11 mouse cellular contexts compared by ENCODE assay signal in the genomic region with DNA sequence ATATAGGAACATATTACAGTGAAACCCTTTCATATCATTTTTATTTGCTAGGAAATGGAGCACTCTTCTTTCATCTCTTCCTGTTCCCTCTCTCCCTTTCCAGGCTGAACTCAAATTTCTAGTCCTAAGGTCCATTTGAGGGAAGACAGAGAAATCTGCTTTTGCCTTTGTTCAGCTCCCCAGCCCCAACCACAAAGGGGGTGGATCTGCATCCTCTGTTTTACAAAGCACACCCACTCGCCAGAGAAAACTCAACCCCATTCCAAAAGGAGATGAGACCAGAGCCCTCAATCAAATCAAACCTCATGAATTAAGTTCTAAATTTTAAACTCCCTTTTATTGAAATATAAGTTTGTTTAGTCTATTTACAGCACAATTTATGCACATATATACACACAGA. TPM values are rescaled to one million over a fixed set of nuclear protein-coding genes. Genes with fewer than 3 reads are reported as not detected.
DNase-seq lines count a peak whose midpoint lies in the region; ATAC-seq lines count a peak whose summit lies in the region.
"Had no signal": no experiment of that assay in that cellular context is flagged by ENCODE, and none has a peak within 500 bp of the region (broad histone marks: within the 10 kb centered on the region; RNA-seq: fewer than 3 reads in every experiment).

No protein-coding gene starts in this region.

- no peaks in the 10 kb centered on the region for H3K9me3 ChIP-seq in kidney, embryonic 16.5 days (ENCODE audit: low read length)
- no peaks in the 10 kb centered on the region for H3K9me3 ChIP-seq in forebrain, embryonic 15.5 days
- no peaks in the 10 kb centered on the region for H3K9me3 ChIP-seq in limb, embryonic 12.5 days
- no peaks in the 10 kb centered on the region for H3K9me3 ChIP-seq in neural tube, embryonic 14.5 days (ENCODE audit: control insufficient read depth, low read length)
- H3K9me3 ChIP-seq: liver, embryonic 15.5 days; megakaryocyte, embryonic 14.5 days had no signal

- DNase-seq in kidney, adult 11 months = no peak
- no peak for DNase-seq in natural killer cell, adult 2 months (ENCODE audit: low spot score in 2 of 2)
- DNase-seq in left cerebral cortex, adult 11 months (ENCODE audit: low spot score) = no peak
- no peak for DNase-seq in heart, postnatal 25 days (ENCODE audit: low spot score)
- DNase-seq: layer of hippocampus, adult 9-11 months had no signal

- intact Hi-C loops in heart, postnatal 25 days (cut with DNase I) = no loop called here

- H3K36me3 ChIP-seq in kidney, embryonic 16.5 days (ENCODE audit: insufficient read depth, low read length) = no peaks in the 10 kb centered on the region
- peaks cover 5% of the 10 kb centered on the region; the same call in 1 of the 2 replicates for H3K36me3 ChIP-seq in forebrain, embryonic 15.5 days
- no peaks in the 10 kb centered on the region for H3K36me3 ChIP-seq in limb, embryonic 12.5 days
- H3K36me3 ChIP-seq in neural tube, embryonic 14.5 days (ENCODE audit: control insufficient read depth, insufficient read depth, low read length) = no peaks in the 10 kb centered on the region
- H3K36me3 ChIP-seq: liver, embryonic 15.5 days had no signal

- H3K9ac ChIP-seq in kidney, embryonic 16.5 days (replicated peaks; ENCODE audit: low read length) = no peak overlapping the region
- H3K9ac ChIP-seq in forebrain, embryonic 15.5 days (replicated peaks) = peak overlapping the region; percentile 31; the same call in 1 of the 2 replicates
- no peak overlapping the region for H3K9ac ChIP-seq in limb, embryonic 12.5 days (replicated peaks)
- peak overlapping the region; percentile 50; the same call in 1 of the 2 replicates for H3K9ac ChIP-seq in neural tube, embryonic 14.5 days (replicated peaks; ENCODE audit: low read depth, low read length)
- H3K9ac ChIP-seq: liver, embryonic 15.5 days had no signal

- no peak for ATAC-seq in kidney, embryonic 16.5 days (ENCODE audit: low FRiP score, low TSS enrichment)
- no peak for ATAC-seq in forebrain, embryonic 15.5 days (replicated peaks)
- ATAC-seq in limb, embryonic 12.5 days (ENCODE audit: insufficient number of reproducible peaks, insufficient read depth, low FRiP score, low TSS enrichment, low read depth) = no peak
- ATAC-seq in neural tube, embryonic 14.5 days (ENCODE audit: low read depth) = no peak

- no peaks in the 10 kb centered on the region for H3K27me3 ChIP-seq in kidney, embryonic 16.5 days (ENCODE audit: insufficient read depth, low read length)
- H3K27me3 ChIP-seq in forebrain, embryonic 15.5 days = no peaks in the 10 kb centered on the region
- no peaks in the 10 kb centered on the region for H3K27me3 ChIP-seq in limb, embryonic 12.5 days
- H3K27me3 ChIP-seq in neural tube, embryonic 14.5 days (ENCODE audit: control insufficient read depth, insufficient read depth, low read length) = no peaks in the 10 kb centered on the region

- WGBS in kidney, embryonic 16.5 days = 55% methylated on average over 1 of the region's 1 CpGs
- WGBS in forebrain, embryonic 15.5 days = 9% methylated on average over 1 of the region's 1 CpGs
- 25% methylated on average over 1 of the region's 1 CpGs for WGBS in limb, embryonic 12.5 days
- WGBS in neural tube, embryonic 14.5 days = 11% methylated on average over 1 of the region's 1 CpGs

- 0 out of 2 replicates have a peak overlapping the region, but pooled peaks have one; percentile 8 for H3K4me3 ChIP-seq in kidney, embryonic 16.5 days (ENCODE audit: low read length)
- H3K4me3 ChIP-seq in forebrain, embryonic 15.5 days = peak overlapping the region; percentile 88
- H3K4me3 ChIP-seq in limb, embryonic 12.5 days (replicated peaks) = peak overlapping the region; percentile 80
- H3K4me3 ChIP-seq in neural tube, embryonic 14.5 days (ENCODE audit: low read depth, low read length) = peak overlapping the region; percentile 86

- 0 out of 2 replicates have a peak overlapping the region, but pooled peaks have one; percentile 27 for H3K4me2 ChIP-seq in kidney, embryonic 16.5 days (replicated peaks; ENCODE audit: low read depth, low read length)
- peak overlapping the region; percentile 62 for H3K4me2 ChIP-seq in forebrain, embryonic 15.5 days (replicated peaks)
- peak overlapping the region; percentile 97 for H3K4me2 ChIP-seq in limb, embryonic 12.5 days
- H3K4me2 ChIP-seq in neural tube, embryonic 14.5 days (ENCODE audit: low read depth, low read length) = peak overlapping the region; percentile 85

- peaks cover 39% of the 10 kb centered on the region for H3K4me1 ChIP-seq in kidney, embryonic 16.5 days (ENCODE audit: insufficient read depth, low read length)
- H3K4me1 ChIP-seq in forebrain, embryonic 15.5 days = peaks cover 26% of the 10 kb centered on the region
- H3K4me1 ChIP-seq in limb, embryonic 12.5 days (replicated peaks) = peaks cover 37% of the 10 kb centered on the region
- H3K4me1 ChIP-seq in neural tube, embryonic 14.5 days (ENCODE audit: control insufficient read depth, insufficient read depth, low read length) = peaks cover 20% of the 10 kb centered on the region

- H3K27ac ChIP-seq in kidney, embryonic 16.5 days (ENCODE audit: low read length) = no peak overlapping the region
- peak overlapping the region; percentile 34; the same call in 1 of the 2 replicates for H3K27ac ChIP-seq in forebrain, embryonic 15.5 days (replicated peaks)
- H3K27ac ChIP-seq in limb, embryonic 12.5 days = no peak overlapping the region; the same call in 1 of the 2 replicates
- peak overlapping the region; percentile 55; the same call in 1 of the 2 replicates for H3K27ac ChIP-seq in neural tube, embryonic 14.5 days (ENCODE audit: low read depth, low read length)
- H3K27ac ChIP-seq: liver, embryonic 15.5 days had no signal

RNA-seq across cellular contexts. Expression of gene Fjx1, which starts 3.2 kb away (rescaled TPM):
- polyA plus RNA-seq in kidney, embryonic 16.5 days (2015; fragmentation: Nextera tagmentation; extraction: Ambion mirVana) = 7.6 and 7.8 TPM in 2 replicates
- polyA plus RNA-seq in forebrain, embryonic 15.5 days (2015; fragmentation: Nextera tagmentation; extraction: Ambion mirVana) = 36.6 and 39.8 TPM in 2 replicates
- 32.5 and 34.9 TPM in 2 replicates for polyA plus RNA-seq in limb, embryonic 12.5 days (2016; fragmentation: Nextera tagmentation; extraction: Ambion mirVana)
- polyA plus RNA-seq in neural tube, embryonic 14.5 days (2014; fragmentation: Nextera tagmentation; extraction: Ambion mirVana) = 33.8 and 38.5 TPM in 2 replicates
- under 1 TPM; 0.60 to 0.78 TPM for total RNA-seq in heart, postnatal 25 days (2021)

RNA-seq across cellular contexts. Expression of gene Trim44, which starts 41.4 kb away (rescaled TPM):
- 22.6 and 23.4 TPM in 2 replicates for polyA plus RNA-seq in kidney, embryonic 16.5 days (2015; fragmentation: Nextera tagmentation; extraction: Ambion mirVana)
- polyA plus RNA-seq in forebrain, embryonic 15.5 days (2015; fragmentation: Nextera tagmentation; extraction: Ambion mirVana) = 52.6 and 57.1 TPM in 2 replicates
- 49.9 and 51.4 TPM in 2 replicates for polyA plus RNA-seq in limb, embryonic 12.5 days (2016; fragmentation: Nextera tagmentation; extraction: Ambion mirVana)
- polyA plus RNA-seq in neural tube, embryonic 14.5 days (2014; fragmentation: Nextera tagmentation; extraction: Ambion mirVana) = 79.7 and 86.3 TPM in 2 replicates
- total RNA-seq in heart, postnatal 25 days (2021) = 10 to 100 TPM; 24.7 to 28.2 TPM

Comparison
In these comparisons a context has a peak if more than half of its experiments do, and no peak if none do; other contexts are left out.
1. H3K27ac ChIP-seq: peak in forebrain, embryonic 15.5 days (single experiment) and neural tube, embryonic 14.5 days (single experiment); none in kidney, embryonic 16.5 days (single experiment) and limb, embryonic 12.5 days (single experiment).
2. H3K4me2 ChIP-seq: peak in every context shown above with its lines; median percentile 97 in limb, embryonic 12.5 days; 85 in neural tube, embryonic 14.5 days; 62 in forebrain, embryonic 15.5 days; 27 in kidney, embryonic 16.5 days.
3. H3K4me3 ChIP-seq: peak in every context shown above with its lines; median percentile 88 in forebrain, embryonic 15.5 days; 86 in neural tube, embryonic 14.5 days; 80 in limb, embryonic 12.5 days; 8 in kidney, embryonic 16.5 days.
4. H3K9ac ChIP-seq: peak in forebrain, embryonic 15.5 days (single experiment) and neural tube, embryonic 14.5 days (single experiment); none in kidney, embryonic 16.5 days (single experiment) and limb, embryonic 12.5 days (single experiment).